Mouse (Mus musculus) forebrain, embryonic 12.5 days (tissue): ENCODE measurements around the gene Mthfs. TPM values are rescaled to one million over a fixed set of nuclear protein-coding genes. Genes with fewer than 3 reads are reported as not detected.

Experiments used
- ATAC-seq: fragments of 200-750 bp; cut with Nextera tagmentation; 2 replicates; pipeline ENCODE4 v1.8.0; 2017; ENCODE audit warnings: moderate TSS enrichment; ENCODE audit not compliant: low FRiP score
- H3K27ac ChIP-seq: fragments of 300-500 bp; sonication (generic); 2 replicates; pipeline ENCODE4 v1.5.1; 2016; ENCODE audit warnings: mild to moderate bottlenecking
- H3K27me3 ChIP-seq: fragments of 300-500 bp; sonication (generic); 2 replicates; pipeline ENCODE4 v1.6.1; 2016; ENCODE audit warnings: mild to moderate bottlenecking
- H3K36me3 ChIP-seq: fragments of 300-500 bp; sonication (generic); replicated peaks from 2 replicates; pipeline ENCODE4 v1.6.1; 2016; ENCODE audit warnings: mild to moderate bottlenecking
- H3K4me1 ChIP-seq: fragments of 300-500 bp; sonication (generic); 2 replicates; pipeline ENCODE4 v1.6.1; 2016
- H3K4me2 ChIP-seq: fragments of 300-500 bp; sonication (generic); 2 replicates; pipeline ENCODE4 v1.6.1; 2016; ENCODE audit warnings: mild to moderate bottlenecking, moderate library complexity
- H3K4me3 ChIP-seq: fragments of 300-500 bp; sonication (generic); replicated peaks from 2 replicates; pipeline ENCODE4 v1.5.1; 2016; ENCODE audit warnings: mild to moderate bottlenecking
- H3K9ac ChIP-seq: fragments of 300-500 bp; sonication (generic); 2 replicates; pipeline ENCODE4 v1.6.1; 2016; ENCODE audit warnings: mild to moderate bottlenecking
- H3K9me3 ChIP-seq: fragments of 300-500 bp; sonication (generic); 2 replicates; pipeline ENCODE4 v1.6.1; 2016
- WGBS: fragments of 180-500 bp; shearing (Covaris S2); methylation state at CpG from one replicate; pipeline ENCODE4 v1.1.7; 2016; 5-methylcytosine and 5-hydroxymethylcytosine counted together
- polyA plus RNA-seq: library from polyadenylated mRNA; unstranded; fragments of >200 nt; fragmentation: Nextera tagmentation; extraction: Ambion mirVana; gene quantifications from 2 replicates; pipeline ENCODE4 v1.2.1, GENCODE M21; 2016

Mthfs gene
- polyA plus RNA-seq, 1 experiment from 2014 or later = 14.9 TPM

GRCm38 (mm10) chr9:89311649-89312048, 101.2 kb downstream of the Mthfs start:
- Histone ChIP-seq H3K27me3 (no peaks in the 10 kb centered on the region), H3K4me3 (no peak overlapping the region), H3K9me3 (no peaks in the 10 kb centered on the region), H3K4me2 (no peak overlapping the region), H3K36me3 (no peaks in the 10 kb centered on the region), H3K27ac (no peak overlapping the region), H3K4me1 (no peaks in the 10 kb centered on the region), H3K9ac (no peak overlapping the region)
- no peak for ATAC-seq
- WGBS = 88% methylated on average over 2 of the region's 2 CpGs

GRCm38 (mm10) chr9:89373731-89374130, 163.3 kb downstream of the Mthfs start:
- Histone ChIP-seq H3K36me3 (no peaks in the 10 kb centered on the region), H3K27ac (no peak overlapping the region), H3K9me3 (no peaks in the 10 kb centered on the region), H3K27me3 (no peaks in the 10 kb centered on the region), H3K9ac (no peak overlapping the region), H3K4me3 (no peak overlapping the region), H3K4me1 (no peaks in the 10 kb centered on the region), H3K4me2 (no peak overlapping the region)
- 88% methylated on average over 1 of the region's 1 CpGs for WGBS
- ATAC-seq = no peak

- 89% methylated on average over 4 of the region's 4 CpGs for WGBS
- Histone ChIP-seq H3K4me3 (no peak overlapping the region), H3K36me3 (no peaks in the 10 kb centered on the region), H3K27ac (no peak overlapping the region), H3K4me2 (no peak overlapping the region), H3K27me3 (no peaks in the 10 kb centered on the region), H3K4me1 (no peaks in the 10 kb centered on the region), H3K9ac (no peak overlapping the region), H3K9me3 (no peaks in the 10 kb centered on the region)
- no peak for ATAC-seq
Measured at GRCm38 (mm10) chr9:89374650-89375049, 164.2 kb downstream of the Mthfs start.

- no peaks in the 10 kb centered on the region for H3K9me3 ChIP-seq
- H3K27ac ChIP-seq = no peak overlapping the region
- ATAC-seq = no peak
- no peak overlapping the region for H3K9ac ChIP-seq
- H3K27me3 ChIP-seq = no peaks in the 10 kb centered on the region
- H3K4me1 ChIP-seq = no peaks in the 10 kb centered on the region
- H3K4me3 ChIP-seq = no peak overlapping the region
- WGBS = 94% methylated on average over 1 of the region's 1 CpGs
- H3K4me2 ChIP-seq = no peak overlapping the region
- no peaks in the 10 kb centered on the region for H3K36me3 ChIP-seq
Measured at GRCm38 (mm10) chr9:89403031-89403430, 192.6 kb downstream of the Mthfs start.

Other genes with a start within 250 kb of the Mthfs start
- not detected in 2 replicates for gene Trim43b, start 117.8 kb upstream of the Mthfs start, polyA plus RNA-seq
- gene Bcl2a1b, start 11.5 kb upstream of the Mthfs start, polyA plus RNA-seq = 1.1 TPM in 1 of 2 replicates, not detected in the other
- gene Gm29094, start 11.3 kb upstream of the Mthfs start, polyA plus RNA-seq = 1.1 TPM in 1 of 2 replicates, not detected in the other